Mouse (Mus musculus): ENCODE results near the gene Rxrb. TPM values are rescaled to one million over a fixed set of nuclear protein-coding genes. Genes with fewer than 3 reads are reported as not detected.

Gene Rxrb
- polyA plus RNA-seq, 1 experiment, result 45.8 TPM

DNA sequence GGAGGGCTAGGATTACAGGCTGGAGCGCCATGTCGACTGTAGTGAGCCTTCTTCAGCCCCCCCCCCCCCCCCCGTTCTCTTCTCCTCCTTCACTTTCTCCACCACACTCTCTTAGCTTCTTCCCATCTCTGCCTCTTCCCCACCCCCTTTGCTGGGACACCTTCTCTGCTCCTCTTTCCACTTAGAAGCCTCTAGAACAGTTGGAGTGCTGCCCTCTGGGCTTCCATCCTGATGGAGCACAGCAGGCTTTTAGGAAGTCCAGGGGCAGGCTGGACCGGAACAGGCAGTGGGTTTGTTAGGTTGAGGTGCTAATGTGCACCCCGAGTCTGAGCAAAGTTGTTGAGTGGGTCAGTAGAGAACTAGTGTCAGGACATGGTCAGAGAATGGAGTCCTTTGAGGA, 21.5 kb upstream of the Rxrb start:
- H3K36me3 ChIP-seq (ENCODE audit: control insufficient read depth, insufficient read depth), result no peaks in the 10 kb centered on the region
- no peak overlapping the region for H3K4me3 ChIP-seq
- no peaks in the 10 kb centered on the region for H3K79me2 ChIP-seq (ENCODE audit: control insufficient read depth, insufficient read depth)
- peaks cover 6% of the 10 kb centered on the region for H3K27me3 ChIP-seq (ENCODE audit: control insufficient read depth, insufficient read depth, insufficient read length)
- H3K4me2 ChIP-seq (ENCODE audit: low read depth), result no peak overlapping the region
- TF ChIP-seq E2F4 (IDR thresholded peaks at IDR 0.05; ENCODE audit: insufficient read depth) (no peak), MYOD1 (IDR thresholded peaks at IDR 0.05; ENCODE audit: control insufficient read depth in 1 of 3, insufficient read length in 2 of 3, low read depth in 2 of 3) (no peak), REST (IDR thresholded peaks at IDR 0.05; ENCODE audit: insufficient read depth, insufficient read length) (no peak), TCF12 (IDR thresholded peaks at IDR 0.05; ENCODE audit: insufficient read depth, poor library complexity, severe bottlenecking) (no peak), CEBPB (IDR thresholded peaks at IDR 0.05; ENCODE audit: insufficient read depth, poor library complexity, severe bottlenecking) (no peak), USF1 (IDR thresholded peaks at IDR 0.05; ENCODE audit: low read depth) (no peak), SRF (IDR thresholded peaks at IDR 0.05; ENCODE audit: control insufficient read depth, insufficient read length, low read depth) (no peak), POLR2AphosphoS2 (IDR thresholded peaks at IDR 0.05; ENCODE audit: insufficient read length, low read depth) (no peak), POLR2A (IDR thresholded peaks at IDR 0.05; ENCODE audit: insufficient read length, low read depth) (no peak), MYOG (IDR thresholded peaks at IDR 0.05; ENCODE audit: control insufficient read depth in 1 of 3, insufficient read depth in 1 of 3, insufficient read length in 2 of 3, low read depth in 2 of 3) (no peak), TCF3 (IDR thresholded peaks at IDR 0.05; ENCODE audit: insufficient read length, low read depth) (no peak), MAX (IDR thresholded peaks at IDR 0.05; ENCODE audit: low read depth) (no peak)
- no peak overlapping the region for H3ac ChIP-seq (ENCODE audit: control insufficient read depth, insufficient read length)

DNA sequence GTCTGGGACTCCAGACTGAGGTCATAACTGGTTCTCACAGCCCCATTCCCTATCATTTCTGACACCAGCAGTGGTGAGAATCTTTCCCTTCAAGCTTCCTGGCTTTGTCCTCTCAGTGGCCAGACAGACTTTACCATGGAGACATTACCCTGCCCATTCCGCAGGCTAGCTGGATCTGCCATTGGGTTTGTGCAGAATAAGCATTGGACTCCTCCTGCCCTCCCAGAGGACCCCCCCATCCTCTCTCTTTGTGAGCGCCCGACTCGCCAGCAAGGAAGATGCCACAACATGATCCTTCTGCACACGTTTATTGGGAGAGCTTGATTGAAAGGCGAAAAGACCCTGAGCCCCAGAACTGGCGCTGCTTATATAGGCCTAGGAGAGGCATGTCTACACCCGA, 18.2 kb upstream of the Rxrb start:
- Histone ChIP-seq H3K4me2 (ENCODE audit: low read depth) (no peak overlapping the region), H3K36me3 (ENCODE audit: control insufficient read depth, insufficient read depth) (no peaks in the 10 kb centered on the region)
- TF ChIP-seq USF1 (IDR thresholded peaks at IDR 0.05; ENCODE audit: low read depth) (no peak), TCF3 (IDR thresholded peaks at IDR 0.05; ENCODE audit: insufficient read length, low read depth) (no peak), MYOD1 (IDR thresholded peaks at IDR 0.05; ENCODE audit: control insufficient read depth in 1 of 3, insufficient read length in 2 of 3, low read depth in 2 of 3) (no peak), E2F4 (IDR thresholded peaks at IDR 0.05; ENCODE audit: insufficient read depth) (no peak), CEBPB (IDR thresholded peaks at IDR 0.05; ENCODE audit: insufficient read depth, poor library complexity, severe bottlenecking) (no peak), REST (IDR thresholded peaks at IDR 0.05; ENCODE audit: insufficient read depth, insufficient read length) (no peak), POLR2A (IDR thresholded peaks at IDR 0.05; ENCODE audit: insufficient read length, low read depth) (no peak), TCF12 (IDR thresholded peaks at IDR 0.05; ENCODE audit: insufficient read depth, poor library complexity, severe bottlenecking) (no peak)

DNA sequence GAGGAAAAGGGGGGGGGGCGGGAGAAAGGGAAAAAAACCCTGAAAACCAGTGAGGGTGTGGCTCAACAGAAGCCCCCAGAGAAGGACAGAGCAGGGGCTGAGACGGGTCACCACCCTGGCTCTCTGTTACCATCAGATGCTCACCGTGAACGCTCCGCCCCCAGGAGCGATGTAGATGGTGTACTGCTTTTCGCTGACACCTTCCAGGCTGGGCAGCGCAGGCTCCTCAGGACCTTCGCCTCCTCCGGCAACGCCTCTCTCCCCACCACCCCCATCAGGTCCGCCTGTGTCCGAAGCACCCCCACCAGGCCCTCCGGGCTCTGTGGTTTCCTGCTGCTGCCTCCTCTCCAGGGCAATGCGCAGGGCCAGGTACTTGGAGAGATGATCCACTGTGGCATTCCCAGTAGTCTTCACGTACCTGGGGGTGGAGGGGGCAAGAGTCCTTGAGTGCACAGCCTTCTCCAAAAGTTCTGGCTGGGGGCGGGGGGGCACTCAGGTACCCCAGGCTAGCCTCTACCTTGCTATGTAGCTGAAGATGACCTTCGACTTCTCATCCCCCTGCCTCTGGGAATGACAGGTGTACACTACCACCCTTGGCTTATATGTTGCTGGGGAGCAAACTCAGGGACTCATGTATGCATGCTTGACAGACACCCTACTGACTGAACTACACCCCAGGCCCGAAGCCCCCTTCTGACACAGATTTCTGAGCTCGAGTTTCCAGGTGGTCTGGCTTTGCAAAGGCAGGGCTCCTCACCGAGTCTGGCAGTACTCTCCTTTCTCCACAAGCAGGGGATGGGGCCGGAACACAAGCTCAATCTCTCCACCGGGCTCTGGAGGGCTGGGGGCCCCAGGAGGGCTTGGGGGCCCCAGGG, 9.8 kb upstream of the Rxrb start:
- Histone ChIP-seq H3K27me3 (ENCODE audit: control insufficient read depth, insufficient read depth, insufficient read length) (no peaks in the 10 kb centered on the region), H3K36me3 (ENCODE audit: control insufficient read depth, insufficient read depth) (no peaks in the 10 kb centered on the region), H3K4me3 (no peak overlapping the region), H3K79me2 (ENCODE audit: control insufficient read depth, insufficient read depth) (no peaks in the 10 kb centered on the region), H3K4me2 (ENCODE audit: low read depth) (no peak overlapping the region), H3ac (ENCODE audit: control insufficient read depth, insufficient read length) (no peak overlapping the region)
- TF ChIP-seq POLR2AphosphoS2 (IDR thresholded peaks at IDR 0.05; ENCODE audit: insufficient read length, low read depth), result no peak
- no peak for TF ChIP-seq TCF3 (IDR thresholded peaks at IDR 0.05; ENCODE audit: insufficient read length, low read depth)
- no peak for TF ChIP-seq CEBPB (IDR thresholded peaks at IDR 0.05; ENCODE audit: insufficient read depth, poor library complexity, severe bottlenecking)
- TF ChIP-seq MYOD1 (IDR thresholded peaks at IDR 0.05; ENCODE audit: control insufficient read depth in 1 of 3, insufficient read length in 2 of 3, low read depth in 2 of 3), result no peak
- no peak for TF ChIP-seq TCF12 (IDR thresholded peaks at IDR 0.05; ENCODE audit: insufficient read depth, poor library complexity, severe bottlenecking)
- no peak for TF ChIP-seq REST (IDR thresholded peaks at IDR 0.05; ENCODE audit: insufficient read depth, insufficient read length)
- TF ChIP-seq MAX (IDR thresholded peaks at IDR 0.05; ENCODE audit: low read depth), result no peak
- TF ChIP-seq USF1 (IDR thresholded peaks at IDR 0.05; ENCODE audit: low read depth), result no peak
- TF ChIP-seq MYOG (IDR thresholded peaks at IDR 0.05; ENCODE audit: control insufficient read depth in 1 of 3, insufficient read depth in 1 of 3, insufficient read length in 2 of 3, low read depth in 2 of 3), result no peak
- no peak for TF ChIP-seq SRF (IDR thresholded peaks at IDR 0.05; ENCODE audit: control insufficient read depth, insufficient read length, low read depth)
- TF ChIP-seq POLR2A (IDR thresholded peaks at IDR 0.05; ENCODE audit: insufficient read length, low read depth), result no peak
- TF ChIP-seq E2F4 (IDR thresholded peaks at IDR 0.05; ENCODE audit: insufficient read depth), result no peak

More for the DNA sequence above, 18.2 kb upstream of the Rxrb start:
- Histone ChIP-seq H3K4me3 (no peak overlapping the region), H3K27me3 (ENCODE audit: control insufficient read depth, insufficient read depth, insufficient read length) (no peaks in the 10 kb centered on the region), H3ac (ENCODE audit: control insufficient read depth, insufficient read length) (no peak overlapping the region), H3K79me2 (ENCODE audit: control insufficient read depth, insufficient read depth) (no peaks in the 10 kb centered on the region)

DNA sequence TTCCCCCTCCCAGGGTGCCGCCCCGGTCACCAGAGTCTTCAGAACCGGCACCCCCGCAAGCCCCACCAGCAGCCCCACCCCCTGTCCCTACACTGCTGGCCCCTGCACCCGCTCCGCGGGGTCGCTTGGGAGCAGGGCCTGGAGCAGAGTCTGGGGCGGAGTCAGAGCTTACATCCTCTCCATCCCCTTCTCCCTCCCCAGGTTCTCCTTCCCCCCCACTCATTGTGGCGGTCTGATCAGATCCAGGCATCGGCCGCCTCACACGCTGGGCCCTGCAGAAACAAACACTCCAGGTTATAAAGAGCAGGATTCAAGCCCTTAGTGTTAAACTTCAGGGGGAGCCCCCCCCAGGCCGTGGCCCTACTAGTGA, 9.2 kb upstream of the Rxrb start:
- TF ChIP-seq CEBPB (IDR thresholded peaks at IDR 0.05; ENCODE audit: insufficient read depth, poor library complexity, severe bottlenecking), result no peak
- TF ChIP-seq TCF3 (IDR thresholded peaks at IDR 0.05; ENCODE audit: insufficient read length, low read depth), result no peak
- TF ChIP-seq MYOD1 (IDR thresholded peaks at IDR 0.05; ENCODE audit: control insufficient read depth in 1 of 3, insufficient read length in 2 of 3, low read depth in 2 of 3), result no peak
- TF ChIP-seq MAX (IDR thresholded peaks at IDR 0.05; ENCODE audit: low read depth), result no peak
- no peak for TF ChIP-seq TCF12 (IDR thresholded peaks at IDR 0.05; ENCODE audit: insufficient read depth, poor library complexity, severe bottlenecking)
- TF ChIP-seq POLR2A (IDR thresholded peaks at IDR 0.05; ENCODE audit: insufficient read length, low read depth), result no peak
- TF ChIP-seq POLR2AphosphoS2 (IDR thresholded peaks at IDR 0.05; ENCODE audit: insufficient read length, low read depth), result no peak
- no peak for TF ChIP-seq E2F4 (IDR thresholded peaks at IDR 0.05; ENCODE audit: insufficient read depth)
- TF ChIP-seq SRF (IDR thresholded peaks at IDR 0.05; ENCODE audit: control insufficient read depth, insufficient read length, low read depth), result no peak
- TF ChIP-seq USF1 (IDR thresholded peaks at IDR 0.05; ENCODE audit: low read depth), result no peak
- TF ChIP-seq MYOG (IDR thresholded peaks at IDR 0.05; ENCODE audit: control insufficient read depth in 1 of 3, insufficient read depth in 1 of 3, insufficient read length in 2 of 3, low read depth in 2 of 3), result no peak
- TF ChIP-seq REST (IDR thresholded peaks at IDR 0.05; ENCODE audit: insufficient read depth, insufficient read length), result no peak
- no peak overlapping the region for H3ac ChIP-seq (ENCODE audit: control insufficient read depth, insufficient read length)

More for the DNA sequence above, 9.2 kb upstream of the Rxrb start:
- H3K79me2 ChIP-seq (ENCODE audit: control insufficient read depth, insufficient read depth), result no peaks in the 10 kb centered on the region
- no peaks in the 10 kb centered on the region for H3K27me3 ChIP-seq (ENCODE audit: control insufficient read depth, insufficient read depth, insufficient read length)
- no peak overlapping the region for H3K4me3 ChIP-seq
- H3K4me2 ChIP-seq (ENCODE audit: low read depth), result no peak overlapping the region
- H3K36me3 ChIP-seq (ENCODE audit: control insufficient read depth, insufficient read depth), result no peaks in the 10 kb centered on the region
